In genomic region chr8:88266170-88266800, GRCm38 (mm10) we compare ENCODE assay signal across 9 mouse cellular contexts. TPM values are rescaled to one million over a fixed set of nuclear protein-coding genes. Genes with fewer than 3 reads are reported as not detected.
A peak's percentile ranks its signal among the peaks of the same experiment; 100 is the strongest.
DNase-seq lines count a peak whose midpoint lies in the region; TF ChIP-seq lines count a peak whose summit lies in the region.
"Had no signal": no experiment of that assay in that cellular context is flagged by ENCODE, and none has a peak within 500 bp of the region (broad histone marks: within the 10 kb centered on the region; RNA-seq: fewer than 3 reads in every experiment).

No protein-coding gene starts in this region.

- no peak overlapping the region for H3K9ac ChIP-seq in ES-E14 (ENCODE audit: insufficient read depth, low read depth, low read length, poor library complexity, severe bottlenecking)

- H3K4me1 ChIP-seq in ES-E14 (ENCODE audit: control insufficient read depth in 2 of 2, insufficient read depth in 2 of 2, low read length in 2 of 2, poor library complexity in 1 of 2), result peaks cover 4 to 10% of the 10 kb centered on the region in 2 experiments; a peak in 2 of 4 replicates

- H3K9me3 ChIP-seq in ES-E14 (ENCODE audit: control insufficient read depth, insufficient read depth, low read depth, low read length), result no peaks in the 10 kb centered on the region

- H3K36me3 ChIP-seq in ES-E14 (ENCODE audit: control insufficient read depth, insufficient read depth, low read length, poor library complexity, severe bottlenecking), result no peaks in the 10 kb centered on the region

- H3K4me3 ChIP-seq in ES-E14 (ENCODE audit: insufficient read depth in 1 of 2, low read depth in 1 of 2, low read length in 2 of 2, poor library complexity in 1 of 2, severe bottlenecking in 1 of 2), result no peak overlapping the region

- H3K27ac ChIP-seq in ES-E14 (ENCODE audit: insufficient read depth, low read depth, low read length, poor library complexity, severe bottlenecking), result no peak overlapping the region
- H3K27ac ChIP-seq: macrophage had no signal

- in situ Hi-C loops in ES-E14 (cut with MboI; ENCODE audit: low sequenced_read_pairs in 2 of 2, unreplicated experiment in 2 of 2), result no loop called here

- DNase-seq in A20 (ENCODE audit: low read depth, low spot score) (peak; percentile 75), ES-E14 (ENCODE audit: low read depth, low spot score) (peak; percentile 56)
- peak; percentile 83 for DNase-seq in cerebellum, adult 9-10 months
- peak; percentile 84 for DNase-seq in gastrocnemius, adult 18-20 months (ENCODE audit: low spot score)
- peak; percentile 68 to 91 for DNase-seq in kidney, postnatal 36 days
- DNase-seq in lung, adult 18-20 months, result peak; percentile 90 to 92
- DNase-seq in retina, postnatal 1 day, result peak; percentile 74
- DNase-seq in urinary bladder, postnatal 14 days (ENCODE audit: low spot score), result peak; percentile 84

TF ChIP-seq in ES-E14, 5 proteins besides CTCF, POLR2A, EP300 and RAD21:
- peak; percentile 54; the same call in 1 of the 2 replicates for TF ChIP-seq ZC3H11A (IDR thresholded peaks at IDR 0.05; ENCODE audit: borderline replicate concordance, low read depth, low read length)
- no peak for TF ChIP-seq MAFK (IDR thresholded peaks at IDR 0.05; ENCODE audit: insufficient read depth, low read depth, low read length)

RNA-seq across cellular contexts. Expression of gene Adcy7, which starts 5.9 kb away (rescaled TPM):
- total RNA-seq in ES-E14 (2012; rRNA removed), result 3.8 and 4.2 TPM in 2 replicates
- 1 to 10 TPM; 1.9 to 3.2 TPM for total RNA-seq in gastrocnemius, adult 18-20 months (2021)
